Mouse (Mus musculus): ENCODE measurements around the gene Scaf1.

The Scaf1 gene

GRCm38 (mm10) chr7:45015957-45016612 lies at the start of gene Scaf1:
TSS of gene Scaf1 (minus strand) at chr7:45016363.
- DNase-seq (ENCODE audit: extremely low spot score) = peak; percentile 100

GRCm38 (mm10) chr7:45062239-45062835 lies 46.2 kb upstream of the Scaf1 start, which contains the start of the genes Nosip and Prrg2:
TSS of gene Nosip (plus strand) at chr7:45062429.
TSS of gene Prrg2 (minus strand) at chr7:45062677.
- peak; percentile 97 for DNase-seq (ENCODE audit: extremely low spot score)

DNA sequence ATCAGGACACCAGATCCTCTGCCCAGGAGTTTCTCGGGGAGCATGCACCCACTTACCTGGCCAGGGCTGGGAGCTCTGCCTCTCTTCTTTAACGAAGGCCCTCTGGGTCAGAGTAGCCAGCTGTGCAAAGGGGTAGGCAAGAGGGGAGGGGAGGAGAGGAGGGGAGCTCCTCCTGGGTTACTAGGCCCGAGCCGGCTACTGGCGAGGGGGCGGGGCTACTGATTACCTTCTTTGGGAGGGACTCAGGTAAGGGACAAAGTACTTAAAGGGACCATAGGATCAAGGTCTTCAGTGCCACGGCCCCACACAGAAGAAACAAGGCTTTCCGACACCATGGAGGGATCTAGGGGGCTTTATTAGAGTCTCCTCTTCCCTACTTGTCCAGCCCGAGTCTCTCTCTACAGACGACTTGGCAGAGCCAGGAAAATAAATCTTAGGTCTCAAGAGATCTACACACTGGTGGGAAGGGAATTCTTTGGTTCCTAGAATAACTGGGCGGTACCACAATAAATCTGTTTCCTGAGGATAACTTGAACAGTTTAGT lies 45.4 kb upstream of the Scaf1 start:
- peak; percentile 30 for DNase-seq (ENCODE audit: extremely low spot score)

DNA sequence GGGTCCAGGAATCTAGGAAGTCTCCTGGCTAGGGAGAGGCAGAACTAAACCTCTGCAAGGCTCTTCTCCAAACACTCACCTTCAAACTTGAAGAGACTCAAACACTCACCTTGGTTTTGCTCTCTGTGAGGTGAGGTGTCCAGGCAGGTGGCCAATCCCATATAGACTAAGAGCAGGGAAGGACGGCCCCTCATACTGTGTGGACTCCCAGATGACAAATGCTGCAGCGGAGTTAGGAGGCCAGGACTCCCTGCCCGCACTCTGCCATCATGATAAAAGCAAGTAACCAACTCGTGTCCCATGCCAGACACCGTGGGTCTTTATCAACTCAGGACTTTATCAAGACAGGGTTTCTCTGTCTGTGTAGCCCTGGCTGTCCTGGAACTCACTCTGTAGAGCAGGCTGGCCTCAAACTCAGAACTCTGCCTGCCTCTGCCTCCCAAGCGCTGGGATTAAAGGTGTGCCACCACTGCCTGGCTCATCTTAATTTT lies 44.5 kb upstream of the Scaf1 start:
- no peak for DNase-seq (ENCODE audit: extremely low spot score)

DNA sequence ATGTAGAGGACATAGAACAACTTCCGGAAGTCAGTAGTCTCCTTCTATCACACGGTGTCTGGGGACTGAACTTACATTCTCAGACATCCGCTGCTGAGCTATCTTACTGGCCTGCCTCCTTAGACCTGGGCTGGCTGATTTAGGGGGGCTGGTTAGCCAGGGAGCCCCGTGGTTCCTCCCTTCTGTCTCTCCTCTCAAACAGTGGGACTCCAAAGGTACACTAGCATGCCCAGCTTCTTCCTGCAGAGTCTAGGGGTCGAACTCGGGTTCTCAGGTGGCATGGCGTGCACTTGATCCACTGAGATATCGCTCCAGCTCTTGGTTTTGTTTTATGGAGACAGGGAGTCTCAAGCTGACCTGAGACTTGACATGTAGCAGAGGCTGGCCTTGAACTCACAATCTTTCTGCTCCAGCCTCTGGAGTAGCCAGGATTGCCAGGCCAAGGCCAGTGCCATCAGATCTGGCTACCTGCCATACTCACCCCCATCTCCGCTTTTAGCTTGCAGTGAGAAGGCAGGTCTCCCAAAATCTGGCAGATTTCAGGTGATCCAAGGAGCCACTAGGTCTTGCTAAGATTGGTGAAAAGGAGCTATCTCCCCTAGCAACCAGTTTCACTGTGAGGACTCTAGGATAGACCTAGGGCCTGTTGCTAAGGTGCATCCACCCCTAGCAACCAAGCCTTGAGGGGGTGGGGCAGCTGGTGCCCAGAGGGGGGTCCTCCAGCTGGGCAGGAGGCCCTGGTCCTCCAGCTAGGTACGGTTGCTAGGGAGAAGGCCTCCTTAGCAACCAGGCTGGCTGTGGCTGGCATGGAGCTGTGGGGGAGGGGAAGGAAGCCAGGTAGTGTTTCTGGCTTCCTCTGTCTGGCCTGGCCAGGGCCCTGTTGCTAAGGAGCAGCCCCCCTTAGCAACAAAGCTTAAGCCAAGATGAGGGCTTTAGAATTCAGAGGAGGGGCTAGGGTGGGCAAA lies 42.7 kb upstream of the Scaf1 start:
- no peak for DNase-seq (ENCODE audit: extremely low spot score)

- DNase-seq (ENCODE audit: extremely low spot score) = no peak
These were observed 40.8 kb upstream of the Scaf1 start for GRCm38 (mm10) chr7:45056972-45057348.

DNA sequence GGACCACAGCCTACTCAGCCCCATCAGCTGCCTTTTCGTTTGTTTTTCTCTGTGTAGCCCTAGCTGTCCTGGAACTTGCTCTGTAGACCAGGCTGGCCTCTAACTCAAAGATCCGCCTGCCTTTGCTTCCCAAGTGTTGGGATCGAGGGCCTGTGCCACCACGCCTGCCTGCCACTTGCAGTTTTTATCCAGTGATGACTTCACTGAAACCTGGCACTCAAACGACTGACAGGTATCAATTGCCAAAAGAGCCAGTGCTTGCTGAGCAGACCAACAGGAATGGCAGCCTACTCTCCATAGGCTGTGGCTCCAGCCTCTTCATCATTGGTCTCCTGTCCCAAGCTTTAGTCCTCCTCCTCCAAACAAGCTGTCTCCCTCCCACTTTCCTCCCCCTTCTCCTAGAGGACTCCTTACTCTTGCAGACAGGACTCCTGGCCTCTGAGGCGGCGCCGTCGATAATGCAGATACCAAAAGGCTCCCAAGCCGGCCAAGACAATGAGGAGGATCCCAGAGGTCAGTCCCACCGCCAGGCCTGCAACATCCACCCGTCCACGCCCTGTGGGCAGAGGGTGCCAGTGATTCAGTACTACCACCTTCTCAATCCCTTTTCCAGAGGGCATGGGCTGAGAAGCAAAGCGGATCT lies 40.3 kb upstream of the Scaf1 start:
- no peak for DNase-seq (ENCODE audit: extremely low spot score)

GRCm38 (mm10) chr7:45053931-45054510 lies 37.9 kb upstream of the Scaf1 start:
- DNase-seq (ENCODE audit: extremely low spot score) = peak; percentile 97

DNA sequence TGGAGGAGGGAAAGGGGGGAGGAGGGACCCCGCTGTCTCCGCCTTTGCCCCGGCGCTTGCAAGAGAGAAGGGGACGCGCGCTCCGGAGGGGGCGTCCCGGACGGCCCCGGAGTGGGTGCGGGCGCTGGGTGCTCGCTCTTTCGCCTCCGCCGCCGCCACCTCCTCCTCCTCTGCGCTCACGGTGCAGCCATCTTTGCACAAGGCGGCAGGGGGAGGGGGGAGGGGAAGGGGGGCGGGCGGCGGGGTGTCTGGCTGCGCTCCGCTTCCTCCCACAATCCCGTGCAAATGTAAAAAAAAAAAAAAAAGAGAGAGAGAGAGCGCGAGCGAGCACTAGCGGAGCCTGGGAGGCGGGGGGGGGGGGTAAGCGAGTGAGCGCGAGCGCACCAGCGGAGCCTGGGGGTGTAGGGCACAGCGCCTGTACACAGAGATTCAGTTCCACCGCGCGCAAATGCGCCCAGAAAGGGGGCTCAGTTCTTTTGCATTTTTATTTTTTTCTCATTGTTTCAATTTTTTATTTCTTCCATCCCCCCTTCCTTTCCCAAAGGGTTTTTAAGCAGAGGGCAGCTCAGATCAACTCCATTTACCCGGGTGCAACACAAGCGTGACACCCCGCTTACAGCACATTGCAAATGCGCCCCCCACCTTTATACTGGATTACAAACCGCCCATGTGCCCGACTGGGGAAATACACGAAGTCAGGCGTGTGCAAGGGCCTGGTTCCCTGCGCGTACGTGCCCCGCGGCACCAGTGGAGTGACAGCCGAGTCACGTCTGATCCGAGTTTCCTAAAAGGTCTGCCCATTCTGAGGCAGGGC lies 37.2 kb upstream of the Scaf1 start:
- DNase-seq (ENCODE audit: extremely low spot score) = peak; percentile 90

DNA sequence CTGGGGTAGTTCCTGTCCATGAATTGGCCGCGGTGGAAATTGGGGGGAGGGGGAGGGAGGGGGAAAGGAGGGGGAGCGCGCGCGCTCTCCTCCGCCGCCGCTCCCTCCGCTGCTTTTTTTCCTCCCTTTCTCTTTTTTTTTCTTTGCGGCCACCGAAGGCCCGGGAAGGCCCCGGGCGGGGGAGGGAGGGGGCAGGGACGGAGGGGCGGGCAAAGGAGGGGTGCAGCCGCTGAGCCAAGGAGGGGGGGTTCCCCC lies 36.6 kb upstream of the Scaf1 start, which contains the start of gene Prr12:
Gene Prr12, minus strand, starts transcription at position 20 of the 255 bp plus-strand sequence.
- no peak for DNase-seq (ENCODE audit: extremely low spot score)

DNA sequence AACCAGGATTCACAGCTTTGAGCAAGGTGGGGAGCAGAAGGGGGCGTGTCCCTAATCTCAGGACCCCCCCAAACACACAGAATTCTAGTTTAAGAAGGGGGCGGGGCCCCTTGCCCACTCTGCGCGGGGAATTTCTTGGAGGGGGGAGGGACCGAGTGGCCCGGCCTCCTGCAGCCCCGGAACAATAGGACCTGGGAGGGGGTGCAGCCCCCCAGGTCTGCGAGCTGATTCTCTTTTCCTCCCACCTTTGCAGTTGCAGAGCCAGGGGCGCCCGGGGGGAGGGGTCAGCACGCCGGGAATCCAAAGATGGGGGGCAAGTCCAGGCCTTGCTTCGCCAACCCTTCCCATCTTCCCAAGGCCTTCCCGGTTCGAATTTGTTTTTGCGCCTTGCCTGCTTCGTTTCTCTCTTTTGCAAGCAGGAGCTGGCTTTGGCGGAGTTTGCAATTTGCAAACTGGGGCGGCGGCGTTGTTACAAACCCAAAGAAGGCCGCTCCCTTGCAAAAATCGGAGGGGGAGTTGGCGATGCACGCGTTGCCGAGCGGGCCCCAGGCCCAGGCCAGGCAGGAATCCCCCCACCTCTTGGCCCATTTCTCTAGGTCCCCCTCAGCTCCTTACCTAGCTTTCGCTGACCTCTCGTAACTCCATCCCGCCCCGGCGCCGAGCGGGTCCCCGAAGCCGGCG lies 36.2 kb upstream of the Scaf1 start:
- no peak for DNase-seq (ENCODE audit: extremely low spot score)

GRCm38 (mm10) chr7:45051601-45051974 lies 35.4 kb upstream of the Scaf1 start:
- peak; percentile 29 for DNase-seq (ENCODE audit: extremely low spot score)

- DNase-seq (ENCODE audit: extremely low spot score) = peak; percentile 88
These were observed 34.9 kb upstream of the Scaf1 start for GRCm38 (mm10) chr7:45050945-45051600.

DNA sequence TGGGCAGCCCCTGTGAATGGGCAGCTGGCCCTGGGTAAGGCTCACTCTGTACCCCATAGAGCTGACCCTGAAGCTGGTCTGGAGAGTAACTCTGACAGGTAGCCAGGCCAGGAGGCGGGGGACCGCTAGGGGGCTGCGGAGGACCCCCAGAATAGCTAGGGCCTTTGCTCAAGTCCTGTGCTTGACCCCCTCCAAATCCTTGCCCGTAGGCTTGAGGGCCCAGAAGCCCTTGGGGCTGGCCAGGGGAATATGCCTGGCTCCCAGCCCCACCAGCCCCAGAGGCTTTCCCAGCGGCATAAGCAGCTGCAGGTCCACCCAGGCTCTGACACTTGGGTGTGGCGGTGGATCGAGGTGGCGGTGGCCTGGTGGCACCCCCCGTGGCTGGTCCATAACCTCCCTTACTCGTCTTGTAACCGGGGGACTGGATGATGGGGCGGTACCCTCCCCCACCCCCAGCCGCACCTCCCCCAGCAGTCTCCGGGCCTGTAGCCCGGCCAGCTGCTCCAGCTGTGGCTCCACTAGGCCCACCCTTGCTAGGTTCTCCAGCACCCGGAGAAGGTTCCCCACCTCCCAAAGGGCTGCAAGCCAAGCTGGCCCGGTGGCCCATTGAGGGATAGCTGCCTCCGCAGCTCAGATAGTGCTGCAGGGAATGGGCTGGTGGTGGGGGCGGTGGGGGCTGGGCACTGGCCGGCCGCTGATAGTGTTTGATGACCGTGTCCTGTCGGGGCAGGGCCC lies 32.9 kb upstream of the Scaf1 start:
- DNase-seq (ENCODE audit: extremely low spot score) = no peak

GRCm38 (mm10) chr7:45048001-45048890 lies 32.1 kb upstream of the Scaf1 start:
- DNase-seq (ENCODE audit: extremely low spot score) = no peak

DNA sequence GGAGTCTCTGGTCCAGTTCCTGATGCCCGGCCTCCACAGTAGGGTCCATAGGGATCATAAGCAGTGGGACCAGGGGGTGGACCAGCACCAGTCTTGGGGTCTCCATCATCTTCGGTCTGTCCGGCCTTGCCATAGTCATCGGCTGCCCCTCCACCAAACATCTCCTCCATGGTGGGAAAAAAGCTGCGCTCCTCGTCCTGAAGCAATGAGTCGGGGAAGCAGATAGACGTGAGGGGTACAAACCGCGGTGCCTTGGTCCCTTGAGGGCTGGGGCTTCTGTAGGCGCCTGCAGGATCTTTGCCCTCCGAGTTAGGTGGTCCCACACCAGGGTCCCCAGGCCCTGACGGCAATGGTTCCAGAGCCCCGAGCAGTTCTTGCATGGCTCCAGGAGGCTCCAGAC lies 31.3 kb upstream of the Scaf1 start:
- no peak for DNase-seq (ENCODE audit: extremely low spot score)

GRCm38 (mm10) chr7:45046853-45047350 lies 30.7 kb upstream of the Scaf1 start:
- DNase-seq (ENCODE audit: extremely low spot score) = no peak

All from embryo, embryonic 9.5 days (tissue).